Mouse (Mus musculus) left cerebral cortex, adult 2 months (tissue): ENCODE results near the gene Chit1. TPM values are rescaled to one million over a fixed set of nuclear protein-coding genes. Genes with fewer than 3 reads are reported as not detected.

Experiments used
- DNase-seq, 2 experiments: peaks; one replicate each; pipeline ENCODE4 v3.0.0; 2021 to 2022; ENCODE audit warnings: low spot score in 2 of 2, mixed read lengths in 1 of 2; ENCODE audit errors: extremely low spot score in 1 of 2
- H3K27ac ChIP-seq: fragments of 200-600 bp; 2 replicates; pipeline ENCODE4 v1.8.1; 2022
- H3K4me3 ChIP-seq: fragments of 200-600 bp; 2 replicates; pipeline ENCODE4 v1.8.1; 2022
- CTCF ChIP-seq: fragments of 200-600 bp; IDR thresholded peaks from 2 replicates; pipeline ENCODE4 v1.8.1; 2022; ENCODE audit warnings: antibody characterized with exemption, mild to moderate bottlenecking, moderate library complexity
- intact Hi-C: fragments of 180-260 bp; cut with DNase I; formaldehyde crosslinking; loops from one replicate; pipeline ENCODE4 v1.15.1; 2025
- total RNA-seq, 2 experiments: library from RNA; stranded (reverse); gene quantifications; 2 replicates each; pipeline ENCODE4 v1.2.3; 2021

The Chit1 gene
- total RNA-seq, 2 experiments from 2014 or later = not detected

GRCm38 (mm10) chr1:134197325-134197982 is 86.4 kb downstream of the Chit1 start:
- no peak overlapping the region for H3K27ac ChIP-seq
- no peak overlapping the region for H3K4me3 ChIP-seq
- intact Hi-C loops = loop anchor here (2.0 kb wide), 2 partner anchors 43 to 45 kb away; no protein-coding TSS in a partner anchor
- no peak for DNase-seq
- TF ChIP-seq CTCF = no peak; the same call in 1 of the 2 replicates

- DNase-seq = no peak
- no peak overlapping the region for H3K4me3 ChIP-seq
- intact Hi-C loops = no loop called here
- no peak for TF ChIP-seq CTCF
- peak overlapping the region; percentile 42; the same call in 1 of the 2 replicates for H3K27ac ChIP-seq
Measured at GRCm38 (mm10) chr1:134198197-134198995, 87.4 kb downstream of the Chit1 start.

DNA sequence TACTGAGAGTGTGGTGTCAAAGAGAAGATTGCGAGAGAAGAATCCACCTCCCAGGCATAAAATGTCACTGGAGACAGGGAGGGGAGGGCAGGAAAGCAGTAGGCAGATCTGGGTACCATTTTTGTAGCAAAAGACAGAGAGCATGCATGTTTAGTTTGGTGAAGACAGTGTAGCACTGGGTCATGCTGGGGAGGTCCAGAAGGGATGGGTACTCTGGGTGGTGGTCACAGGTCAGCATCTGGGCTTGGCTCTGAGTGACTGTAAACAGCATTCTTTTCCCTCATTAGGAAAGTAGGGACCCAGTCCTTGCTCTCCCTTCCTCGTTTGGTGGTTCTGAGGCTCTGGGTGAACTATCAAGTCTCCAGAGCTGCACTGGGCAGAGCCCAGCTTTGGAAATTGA is 89.4 kb downstream of the Chit1 start:
- Histone ChIP-seq H3K27ac (peak overlapping the region; percentile 80), H3K4me3 (no peak overlapping the region)
- DNase-seq = no peak
- intact Hi-C loops = no loop called here
- no peak for TF ChIP-seq CTCF

Other genes with a start within 250 kb of the Chit1 start
- gene Optc, start 203.2 kb upstream of the Chit1 start, total RNA-seq = 1 to 10 TPM in 1 of 2 experiments, under 1 TPM in 1; 0.81 to 1.2 TPM
- 10 to 100 TPM; 10.8 to 11.6 TPM for gene Prelp, start 189.8 kb upstream of the Chit1 start, total RNA-seq
- gene Fmod, start 74.0 kb upstream of the Chit1 start, total RNA-seq = 10 to 100 TPM; 15.8 to 23.8 TPM
- 10 to 100 TPM; 26.2 to 28.3 TPM for gene Btg2, start 32.1 kb upstream of the Chit1 start, total RNA-seq
- gene Chil1, start 70.9 kb downstream of the Chit1 start, total RNA-seq = 10 to 100 TPM; 14.0 TPM
- under 1 TPM in 1 of 2 experiments, not detected in 1; 0.25 TPM for gene Mybph, start 82.2 kb downstream of the Chit1 start, total RNA-seq
- gene Adora1, start 124.2 kb downstream of the Chit1 start, total RNA-seq = 100 to 1,000 TPM; 180 to 188 TPM
- not detected for gene Myog, start 178.7 kb downstream of the Chit1 start, total RNA-seq
- 10 to 100 TPM; 50.7 to 50.8 TPM for gene Ppfia4, start 221.7 kb downstream of the Chit1 start, total RNA-seq